Mouse (Mus musculus): ENCODE results near the gene Gm10282. TPM values are rescaled to one million over a fixed set of nuclear protein-coding genes. Genes with fewer than 3 reads are reported as not detected.
A peak's percentile ranks its signal among the peaks of the same experiment; 100 is the strongest.

Gm10282 gene
- polyA plus RNA-seq, 1 experiment from 2014 or later = 29.1 TPM

- Histone ChIP-seq H3K4me2 (replicated peaks) (no peak overlapping the region), H3K27me3 (no peaks in the 10 kb centered on the region), H3K36me3 (no peaks in the 10 kb centered on the region), H3K9ac (no peak overlapping the region), H3K9me3 (no peaks in the 10 kb centered on the region), H3K27ac (no peak overlapping the region), H3K4me3 (no peak overlapping the region), H3K4me1 (no peaks in the 10 kb centered on the region)
- ATAC-seq (ENCODE audit: insufficient number of reproducible peaks, insufficient read depth, low FRiP score, low TSS enrichment) = no peak
- 95% methylated on average over 8 of the region's 8 CpGs for WGBS
Observed at GRCm38 (mm10) chr8:72267106-72267505, 38.0 kb downstream of the Gm10282 start.

GRCm38 (mm10) chr8:72266671-72267070, 38.4 kb downstream of the Gm10282 start:
- no peak overlapping the region for H3K9ac ChIP-seq
- H3K27me3 ChIP-seq = no peaks in the 10 kb centered on the region
- no peaks in the 10 kb centered on the region for H3K9me3 ChIP-seq
- H3K4me3 ChIP-seq = no peak overlapping the region
- H3K36me3 ChIP-seq = no peaks in the 10 kb centered on the region
- H3K4me2 ChIP-seq (replicated peaks) = no peak overlapping the region
- no peak overlapping the region for H3K27ac ChIP-seq
- H3K4me1 ChIP-seq = no peaks in the 10 kb centered on the region
- no peak for ATAC-seq (ENCODE audit: insufficient number of reproducible peaks, insufficient read depth, low FRiP score, low TSS enrichment)

- Histone ChIP-seq H3K4me3 (no peak overlapping the region), H3K9ac (no peak overlapping the region), H3K36me3 (no peaks in the 10 kb centered on the region), H3K27me3 (no peaks in the 10 kb centered on the region), H3K4me2 (replicated peaks) (no peak overlapping the region), H3K4me1 (peaks cover 4% of the 10 kb centered on the region), H3K27ac (no peak overlapping the region), H3K9me3 (no peaks in the 10 kb centered on the region)
- ATAC-seq (ENCODE audit: insufficient number of reproducible peaks, insufficient read depth, low FRiP score, low TSS enrichment) = no peak
- 76% methylated on average over 5 of the region's 7 CpGs for WGBS
Observed at GRCm38 (mm10) chr8:72265342-72265741, 39.7 kb downstream of the Gm10282 start.

- Histone ChIP-seq H3K27ac (no peak overlapping the region), H3K27me3 (no peaks in the 10 kb centered on the region), H3K4me2 (replicated peaks) (no peak overlapping the region), H3K36me3 (no peaks in the 10 kb centered on the region), H3K9me3 (no peaks in the 10 kb centered on the region), H3K9ac (no peak overlapping the region), H3K4me1 (peaks cover 4% of the 10 kb centered on the region), H3K4me3 (no peak overlapping the region)
- no peak for ATAC-seq (ENCODE audit: insufficient number of reproducible peaks, insufficient read depth, low FRiP score, low TSS enrichment)
- 68% methylated on average over 7 of the region's 7 CpGs for WGBS
Observed at GRCm38 (mm10) chr8:72263451-72263850, 41.6 kb downstream of the Gm10282 start.

- WGBS = 94% methylated on average over 2 of the region's 2 CpGs
- Histone ChIP-seq H3K4me2 (replicated peaks) (no peak overlapping the region), H3K9ac (no peak overlapping the region), H3K36me3 (no peaks in the 10 kb centered on the region), H3K4me1 (peaks cover 4% of the 10 kb centered on the region), H3K27ac (no peak overlapping the region), H3K9me3 (no peaks in the 10 kb centered on the region), H3K4me3 (no peak overlapping the region), H3K27me3 (no peaks in the 10 kb centered on the region)
- ATAC-seq (ENCODE audit: insufficient number of reproducible peaks, insufficient read depth, low FRiP score, low TSS enrichment) = no peak
Observed at GRCm38 (mm10) chr8:72262756-72263155, 42.3 kb downstream of the Gm10282 start.

GRCm38 (mm10) chr8:72261872-72262271, 43.2 kb downstream of the Gm10282 start:
- H3K4me3 ChIP-seq = no peak overlapping the region
- no peaks in the 10 kb centered on the region for H3K9me3 ChIP-seq
- 53% methylated on average over 5 of the region's 5 CpGs for WGBS
- no peak for ATAC-seq (ENCODE audit: insufficient number of reproducible peaks, insufficient read depth, low FRiP score, low TSS enrichment)
- no peaks in the 10 kb centered on the region for H3K27me3 ChIP-seq
- 0 out of 2 replicates have a peak, but pooled peaks cover 2% of the 10 kb centered on the region for H3K36me3 ChIP-seq
- H3K4me2 ChIP-seq (replicated peaks) = no peak overlapping the region
- peaks cover 4% of the 10 kb centered on the region for H3K4me1 ChIP-seq
- no peak overlapping the region for H3K27ac ChIP-seq
- no peak overlapping the region for H3K9ac ChIP-seq

- no peak overlapping the region for H3K27ac ChIP-seq
- no peaks in the 10 kb centered on the region for H3K27me3 ChIP-seq
- no peak overlapping the region for H3K9ac ChIP-seq
- no peak for ATAC-seq (ENCODE audit: insufficient number of reproducible peaks, insufficient read depth, low FRiP score, low TSS enrichment)
- H3K4me1 ChIP-seq = peaks cover 4% of the 10 kb centered on the region
- no peak overlapping the region for H3K4me3 ChIP-seq
- 0 out of 2 replicates have a peak, but pooled peaks cover 5% of the 10 kb centered on the region for H3K36me3 ChIP-seq
- H3K9me3 ChIP-seq = no peaks in the 10 kb centered on the region
- no peak overlapping the region for H3K4me2 ChIP-seq (replicated peaks)
Observed at GRCm38 (mm10) chr8:72261431-72261830, 43.6 kb downstream of the Gm10282 start.

- no peaks in the 10 kb centered on the region for H3K9me3 ChIP-seq
- H3K27ac ChIP-seq = no peak overlapping the region
- peaks cover 4% of the 10 kb centered on the region for H3K4me1 ChIP-seq
- no peak overlapping the region for H3K4me3 ChIP-seq
- 0 out of 2 replicates have a peak, but pooled peaks have one; percentile 44 for ATAC-seq (ENCODE audit: insufficient number of reproducible peaks, insufficient read depth, low FRiP score, low TSS enrichment)
- H3K9ac ChIP-seq = no peak overlapping the region
- no peak overlapping the region for H3K4me2 ChIP-seq (replicated peaks)
- 0 out of 2 replicates have a peak, but pooled peaks cover 5% of the 10 kb centered on the region for H3K36me3 ChIP-seq
- WGBS = 32% methylated on average over 2 of the region's 2 CpGs
- no peaks in the 10 kb centered on the region for H3K27me3 ChIP-seq
Observed at GRCm38 (mm10) chr8:72261019-72261418, 44.0 kb downstream of the Gm10282 start.

- H3K4me2 ChIP-seq (replicated peaks) = no peak overlapping the region
- peaks cover 4% of the 10 kb centered on the region for H3K4me1 ChIP-seq
- no peaks in the 10 kb centered on the region for H3K9me3 ChIP-seq
- WGBS = 50% methylated on average over 4 of the region's 4 CpGs
- H3K27me3 ChIP-seq = no peaks in the 10 kb centered on the region
- H3K4me3 ChIP-seq = no peak overlapping the region
- 0 out of 2 replicates have a peak, but pooled peaks cover 5% of the 10 kb centered on the region for H3K36me3 ChIP-seq
- H3K9ac ChIP-seq = no peak overlapping the region
- no peak overlapping the region for H3K27ac ChIP-seq
- ATAC-seq (ENCODE audit: insufficient number of reproducible peaks, insufficient read depth, low FRiP score, low TSS enrichment) = no peak
Observed at GRCm38 (mm10) chr8:72260585-72260984, 44.5 kb downstream of the Gm10282 start.

- 0 out of 2 replicates have a peak, but pooled peaks cover 5% of the 10 kb centered on the region for H3K36me3 ChIP-seq
- no peak overlapping the region for H3K27ac ChIP-seq
- H3K4me1 ChIP-seq = peaks cover 4% of the 10 kb centered on the region
- H3K9ac ChIP-seq = no peak overlapping the region
- 69% methylated on average over 2 of the region's 2 CpGs for WGBS
- no peaks in the 10 kb centered on the region for H3K9me3 ChIP-seq
- H3K27me3 ChIP-seq = no peaks in the 10 kb centered on the region
- no peak overlapping the region for H3K4me3 ChIP-seq
- H3K4me2 ChIP-seq (replicated peaks) = no peak overlapping the region
- ATAC-seq (ENCODE audit: insufficient number of reproducible peaks, insufficient read depth, low FRiP score, low TSS enrichment) = no peak
Observed at GRCm38 (mm10) chr8:72259862-72260261, 45.2 kb downstream of the Gm10282 start.

- Histone ChIP-seq H3K36me3 (peaks cover 13% of the 10 kb centered on the region), H3K9ac (no peak overlapping the region), H3K4me2 (replicated peaks) (no peak overlapping the region), H3K27me3 (no peaks in the 10 kb centered on the region), H3K27ac (no peak overlapping the region), H3K9me3 (no peaks in the 10 kb centered on the region), H3K4me1 (peaks cover 4% of the 10 kb centered on the region), H3K4me3 (no peak overlapping the region)
- WGBS = 76% methylated on average over 1 of the region's 1 CpGs
- no peak for ATAC-seq (ENCODE audit: insufficient number of reproducible peaks, insufficient read depth, low FRiP score, low TSS enrichment)
Observed at GRCm38 (mm10) chr8:72257902-72258238, 47.2 kb downstream of the Gm10282 start.

GRCm38 (mm10) chr8:72257171-72257901, 47.7 kb downstream of the Gm10282 start:
- Histone ChIP-seq H3K4me2 (replicated peaks) (no peak overlapping the region), H3K9me3 (no peaks in the 10 kb centered on the region), H3K9ac (no peak overlapping the region; the same call in 1 of the 2 replicates), H3K36me3 (peaks cover 19% of the 10 kb centered on the region), H3K27ac (no peak overlapping the region), H3K4me1 (peaks cover 4% of the 10 kb centered on the region), H3K4me3 (no peak overlapping the region), H3K27me3 (no peaks in the 10 kb centered on the region)
- WGBS = 55% methylated on average over 7 of the region's 7 CpGs
- no peak for ATAC-seq (ENCODE audit: insufficient number of reproducible peaks, insufficient read depth, low FRiP score, low TSS enrichment)

Measured in embryonic facial prominence, embryonic 12.5 days (tissue).